Mouse (Mus musculus) CH12.LX (cell line): ENCODE measurements around the gene Dennd1a. TPM values are rescaled to one million over a fixed set of nuclear protein-coding genes. Genes with fewer than 3 reads are reported as not detected.

Experiments
- DNase-seq: peaks from one replicate; pipeline ENCODE4 v3.0.0-alpha.2; 2013; ENCODE audit errors: extremely low read depth
- H3K27ac ChIP-seq: 2 replicates; pipeline ENCODE4 v1.5.1; 2012; ENCODE audit warnings: low read depth, mild to moderate bottlenecking, control low read depth, moderate library complexity; ENCODE audit not compliant: insufficient read depth
- H3K27me3 ChIP-seq: replicated peaks from 2 replicates; pipeline ENCODE3; 2012; ENCODE audit warnings: inconsistent platforms
- H3K36me3 ChIP-seq, 2 experiments: replicated peaks in 1 of 2; 2 replicates each; pipeline versions ENCODE3 to v1.6.1; 2012; ENCODE audit warnings: inconsistent platforms in 1 of 2, low read length in 1 of 2, mild to moderate bottlenecking in 1 of 2, mixed read lengths in 1 of 2, moderate library complexity in 1 of 2; ENCODE audit not compliant: control insufficient read depth in 1 of 2, insufficient read depth in 1 of 2
- H3K4me1 ChIP-seq, 2 experiments: 2 replicates each; pipeline ENCODE4 v1.6.1; 2012; ENCODE audit warnings: inconsistent platforms in 1 of 2, moderate library complexity in 1 of 2; ENCODE audit not compliant: insufficient read depth in 2 of 2, control insufficient read depth in 1 of 2
- H3K4me2 ChIP-seq: 2 replicates; pipeline ENCODE4 v1.6.1; 2012; ENCODE audit warnings: low read depth, mild to moderate bottlenecking, control low read depth; ENCODE audit not compliant: poor library complexity, insufficient read depth, severe bottlenecking
- H3K4me3 ChIP-seq, 3 experiments: fragments of 150-350 bp in 1 of 3; sonication (generic) in 1 of 3; replicated peaks in 1 of 3; 2 replicates each; pipeline versions ENCODE3 to v1.5.1; 2011 to 2012; ENCODE audit warnings: low read depth in 2 of 3, low read length in 2 of 3, mild to moderate bottlenecking in 2 of 3, moderate library complexity in 2 of 3, control low read depth in 1 of 3, improper control_type of control experiment in 1 of 3, inconsistent platforms in 1 of 3, mixed read lengths in 1 of 3; ENCODE audit not compliant: poor library complexity in 1 of 3
- H3K79me2 ChIP-seq: replicated peaks from 2 replicates; pipeline ENCODE4 v1.6.1; 2012; ENCODE audit warnings: mild to moderate bottlenecking, moderate library complexity; ENCODE audit not compliant: control insufficient read depth, poor library complexity, insufficient read depth, severe bottlenecking; ENCODE audit errors: extremely low read depth
- H3K9ac ChIP-seq: 2 replicates; pipeline ENCODE4 v1.6.1; 2012; ENCODE audit warnings: low read depth, mild to moderate bottlenecking, control low read depth, moderate library complexity; ENCODE audit not compliant: insufficient read depth
- H3K9me3 ChIP-seq: replicated peaks from 2 replicates; pipeline ENCODE3; 2012; ENCODE audit warnings: low read length, inconsistent platforms, mixed read lengths
- CHD1 ChIP-seq: IDR thresholded peaks from 2 replicates; pipeline ENCODE4 v1.6.1; 2012; ENCODE audit warnings: low read depth, low read length, improper control_type of control experiment, inconsistent platforms
- ELF1 ChIP-seq: IDR thresholded peaks from 2 replicates; pipeline ENCODE4 v1.6.1; 2014; ENCODE audit warnings: low read depth, mild to moderate bottlenecking, inconsistent platforms, low read length, improper control_type of control experiment
- EP300 ChIP-seq: IDR thresholded peaks from 2 replicates; pipeline ENCODE4 v1.6.1; 2011; ENCODE audit warnings: low read length, improper control_type of control experiment
- JUN ChIP-seq: IDR thresholded peaks from 2 replicates; pipeline ENCODE4 v1.6.1; 2011; ENCODE audit warnings: low read depth, mild to moderate bottlenecking, low read length, improper control_type of control experiment, moderate library complexity; ENCODE audit not compliant: insufficient read depth
- JUND ChIP-seq: conservative IDR thresholded peaks from 2 replicates; pipeline ENCODE4 v1.6.1; 2011; ENCODE audit warnings: low read depth, low read length, improper control_type of control experiment
- KAT2A ChIP-seq: IDR thresholded peaks from 2 replicates; pipeline ENCODE4 v1.6.1; 2012; ENCODE audit warnings: low read length, improper control_type of control experiment, inconsistent platforms; ENCODE audit not compliant: insufficient replicate concordance
- MAZ ChIP-seq: IDR thresholded peaks from 2 replicates; pipeline ENCODE4 v1.6.1; 2012; ENCODE audit warnings: low read depth, mild to moderate bottlenecking, inconsistent platforms, low read length, improper control_type of control experiment, moderate library complexity
- MXI1 ChIP-seq: IDR thresholded peaks from 2 replicates; pipeline ENCODE4 v1.6.1; 2011; ENCODE audit warnings: mild to moderate bottlenecking, low read depth, low read length, improper control_type of control experiment
- MYC ChIP-seq: IDR thresholded peaks from 2 replicates; pipeline ENCODE4 v1.6.1; 2011; ENCODE audit warnings: low read depth, mild to moderate bottlenecking, improper control_type of control experiment, low read length
- NELFE ChIP-seq: IDR thresholded peaks from 2 replicates; pipeline ENCODE4 v1.6.1; 2011; ENCODE audit warnings: low read depth, low read length, improper control_type of control experiment
- PAX5 ChIP-seq: IDR thresholded peaks from 2 replicates; pipeline ENCODE4 v1.6.1; 2012; ENCODE audit warnings: low read length, inconsistent platforms, mixed read lengths
- POLR2A ChIP-seq: IDR thresholded peaks from 2 replicates; pipeline ENCODE4 v1.6.1; 2011; ENCODE audit warnings: low read depth, mild to moderate bottlenecking, improper control_type of control experiment, low read length
- ZC3H11A ChIP-seq: IDR thresholded peaks from 2 replicates; pipeline ENCODE4 v1.6.1; 2012; ENCODE audit warnings: low read depth, mild to moderate bottlenecking, inconsistent platforms, low read length, improper control_type of control experiment
- ZKSCAN1 ChIP-seq: IDR thresholded peaks from 2 replicates; pipeline ENCODE4 v1.6.1; 2012; ENCODE audit warnings: low read depth, inconsistent platforms, low read length, improper control_type of control experiment, borderline replicate concordance
- dilution Hi-C: fragments of 300-500 bp; cut with MboI; formaldehyde crosslinking; loops from 2 replicates; pipeline ENCODE4 v1.14.3; 2020; ENCODE audit warnings: low sequenced_read_pairs; ENCODE audit not compliant: extremely low pct_unique_long_range_greater_than_20kb, extremely low pct_ligation_motif_present
- in situ Hi-C: fragments of 300-500 bp; cut with MboI; formaldehyde crosslinking; loops from 3 replicates; pipeline ENCODE4 v1.14.3; 2019; ENCODE audit warnings: low sequenced_read_pairs, low pct_ligation_motif_present, low pct_unique_long_range_greater_than_20kb, mixed read lengths
- polyA plus RNA-seq: library from polyadenylated mRNA; unstranded; fragments of >175 nt; gene quantifications from 2 replicates; pipeline ENCODE4 v1.2.1, GENCODE M21; 2012; ENCODE audit warnings: low read depth; ENCODE audit not compliant: insufficient read length
- total RNA-seq, 2 experiments: library from RNA; depleted of rRNA; stranded (reverse); fragments of 300-350 nt in 1 of 2; fragments of >200 nt in 1 of 2; gene quantifications; 2 replicates each; pipeline ENCODE4 v1.2.3; 2012 to 2014

Dennd1a gene
- total and polyA plus RNA-seq, 3 experiments: 2.7 to 7.3 (median 4.3) TPM

DNA sequence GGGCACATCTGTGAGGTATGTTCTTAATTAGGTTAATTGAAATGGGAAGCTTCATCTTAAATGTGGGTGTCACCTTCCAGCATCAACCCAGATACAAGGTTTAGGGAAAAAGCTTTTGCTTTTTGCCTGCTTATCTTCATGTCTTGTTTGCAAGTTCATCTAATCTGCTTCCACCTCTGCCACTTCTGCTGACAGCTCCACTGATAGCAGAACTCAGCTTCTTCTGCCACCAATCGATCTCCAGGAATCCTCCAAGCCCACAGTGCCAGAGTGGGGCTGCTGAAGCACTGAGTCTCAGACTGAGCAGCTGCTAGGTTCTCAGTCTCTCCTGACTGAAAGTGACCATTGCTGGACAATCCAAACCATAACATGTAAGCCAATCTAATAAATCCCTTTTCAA is 74.1 kb downstream of the Dennd1a start:
- Histone ChIP-seq H3K79me2 (no peaks in the 10 kb centered on the region), H3K9me3 (peaks cover 2% of the 10 kb centered on the region), H3K4me1 (peaks cover 0 to 10% of the 10 kb centered on the region in 2 experiments; a peak in 2 of 4 replicates), H3K4me2 (no peak overlapping the region), H3K9ac (no peak overlapping the region), H3K27ac (no peak overlapping the region), H3K4me3 (no peak overlapping the region), H3K36me3 (no peaks in the 10 kb centered on the region), H3K27me3 (no peaks in the 10 kb centered on the region)
- in situ Hi-C loops (no loop called here), dilution Hi-C loops (no loop called here)
- TF ChIP-seq KAT2A (no peak), POLR2A (no peak), MXI1 (no peak), ZKSCAN1 (no peak), ZC3H11A (no peak)
- DNase-seq: no peak

DNA sequence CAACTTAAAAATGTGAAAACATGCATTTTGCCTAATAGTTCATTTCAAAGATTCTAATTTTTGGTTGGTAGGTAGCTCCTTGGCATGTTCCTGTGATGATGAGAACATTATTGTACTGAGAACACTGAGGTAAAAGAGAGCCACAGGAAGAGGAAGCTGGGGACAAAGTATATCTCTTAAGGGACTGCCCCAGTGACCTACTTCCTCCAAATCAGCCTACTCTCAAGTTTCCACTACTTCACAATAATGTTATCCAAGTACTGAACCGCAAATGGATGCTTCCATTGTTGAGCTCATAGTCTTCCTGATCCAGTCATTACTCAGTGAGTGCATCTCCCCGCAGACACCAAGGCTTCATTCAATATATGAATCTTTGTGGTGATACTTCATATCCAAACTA is 75.8 kb downstream of the Dennd1a start:
- no peak overlapping the region for H3K9ac ChIP-seq
- in situ Hi-C loops (no loop called here), dilution Hi-C loops (no loop called here)
- peaks cover 0 to 15% of the 10 kb centered on the region in 2 experiments; a peak in 2 of 4 replicates for H3K4me1 ChIP-seq
- TF ChIP-seq ELF1 (peak; percentile 60; the same call in 1 of the 2 replicates), MAZ (no peak), JUND (no peak), JUN (peak; percentile 8; the same call in 1 of the 2 replicates), NELFE (no peak), CHD1 (no peak), PAX5 (no peak), EP300 (peak; percentile 74)
- no peak overlapping the region; the same call in 1 of the 2 replicates for H3K4me2 ChIP-seq
- no peak overlapping the region for H3K27ac ChIP-seq
- peak; percentile 73 for DNase-seq
- peaks cover 2% of the 10 kb centered on the region for H3K9me3 ChIP-seq
- no peak overlapping the region for H3K4me3 ChIP-seq
- no peaks in the 10 kb centered on the region for H3K36me3 ChIP-seq
- no peaks in the 10 kb centered on the region for H3K27me3 ChIP-seq
- H3K79me2 ChIP-seq: 0 out of 2 replicates have a peak, but pooled peaks cover 2% of the 10 kb centered on the region

DNA sequence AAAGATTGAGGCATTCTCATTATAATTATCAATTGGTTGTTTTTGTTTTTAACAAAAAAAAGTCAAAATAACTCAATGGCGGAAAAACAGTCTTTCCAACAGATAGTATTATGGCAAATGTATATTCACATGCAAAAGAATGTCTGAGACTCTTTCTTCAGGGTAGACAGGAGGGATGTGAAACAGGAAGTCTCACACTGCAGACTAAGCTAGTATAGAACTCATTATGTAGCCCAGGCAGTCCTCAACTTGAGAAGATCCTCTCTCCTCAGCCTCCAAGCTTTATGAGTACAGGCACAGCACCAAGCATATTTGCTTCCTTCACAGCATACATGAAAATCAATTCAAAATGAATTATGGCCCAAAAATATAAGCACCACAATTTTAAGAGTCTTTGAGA is 79.4 kb downstream of the Dennd1a start:
- 0 out of 2 replicates have a peak, but pooled peaks cover 2% of the 10 kb centered on the region for H3K79me2 ChIP-seq
- no peak for TF ChIP-seq MYC
- no peak overlapping the region for H3K4me3 ChIP-seq
- in situ Hi-C loops: no loop called here
- no peak overlapping the region for H3K4me2 ChIP-seq
- peaks cover 2% of the 10 kb centered on the region for H3K9me3 ChIP-seq
- no peak overlapping the region for H3K27ac ChIP-seq
- no peak overlapping the region for H3K9ac ChIP-seq
- peaks cover 2 to 32% of the 10 kb centered on the region in 2 experiments; a peak in 2 of 4 replicates for H3K4me1 ChIP-seq
- H3K36me3 ChIP-seq: no peaks in the 10 kb centered on the region
- no peak for DNase-seq
- dilution Hi-C loops: no loop called here
- H3K27me3 ChIP-seq: no peaks in the 10 kb centered on the region
